Mouse (Mus musculus) layer of hippocampus, postnatal 10 days (tissue): ENCODE data around the gene Olfr1466. TPM values are rescaled to one million over a fixed set of nuclear protein-coding genes. Genes with fewer than 3 reads are reported as not detected.

Experiments used
- DNase-seq, 2 experiments: peaks; one replicate each; pipeline ENCODE4 v3.0.0; 2021; ENCODE audit warnings: low spot score in 2 of 2
- long read RNA-seq: library from polyadenylated mRNA; stranded (forward); transcript quantifications from one replicate; pipeline ENCODE4 v2.0.0, GENCODE M21; 2023
- total RNA-seq, 2 experiments: library from RNA; stranded (reverse); gene quantifications; 2 replicates each; pipeline ENCODE4 v1.2.3; 2021

The Olfr1466 gene
- not detected for total RNA-seq
- long read RNA-seq: 0 reads

DNA sequence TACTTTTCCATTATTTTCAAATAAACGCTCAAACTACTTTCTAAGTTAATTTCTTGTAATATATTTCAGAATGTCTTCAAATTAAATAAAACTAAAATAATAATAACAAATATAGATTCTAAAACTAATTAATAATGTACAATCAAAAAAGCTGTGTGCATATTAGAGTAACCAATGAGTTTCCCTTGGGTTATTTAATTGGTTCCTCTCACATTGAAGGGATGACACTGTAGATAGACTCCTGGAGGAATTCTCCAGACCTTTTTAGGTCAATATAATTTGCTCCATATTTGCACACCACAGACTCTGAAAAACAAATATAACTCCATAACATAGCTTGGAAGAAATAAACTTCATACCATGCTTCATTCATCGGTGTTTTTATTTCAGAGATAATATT is at the start of gene Olfr1466:
Olfr1466 (plus strand) TSS at position 301 of the 400 bp plus-strand sequence.
- no peak for DNase-seq

DNA sequence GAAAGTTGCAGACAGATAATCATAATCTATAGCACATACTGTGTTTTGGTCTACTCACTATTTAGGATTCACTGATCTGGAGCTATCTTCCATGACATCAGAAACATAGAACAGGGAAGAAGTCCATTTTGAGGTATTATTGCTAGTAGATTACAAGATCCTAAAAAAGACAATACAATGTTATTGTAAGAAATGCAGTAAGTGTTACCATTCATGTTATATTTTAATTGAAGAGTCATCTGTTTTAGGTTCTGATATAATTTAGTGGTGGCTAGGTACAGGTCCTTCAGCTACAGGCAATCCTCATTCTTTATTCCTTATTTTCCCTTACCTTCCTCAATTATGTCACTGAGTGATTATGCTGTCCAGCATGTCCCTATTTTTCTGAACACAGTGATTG is 23.2 kb upstream of the Olfr1466 start, which contains the start of gene Olfr1465:
Olfr1465 (minus strand) TSS at position 101 of the 400 bp plus-strand sequence.
- DNase-seq: no peak

DNA sequence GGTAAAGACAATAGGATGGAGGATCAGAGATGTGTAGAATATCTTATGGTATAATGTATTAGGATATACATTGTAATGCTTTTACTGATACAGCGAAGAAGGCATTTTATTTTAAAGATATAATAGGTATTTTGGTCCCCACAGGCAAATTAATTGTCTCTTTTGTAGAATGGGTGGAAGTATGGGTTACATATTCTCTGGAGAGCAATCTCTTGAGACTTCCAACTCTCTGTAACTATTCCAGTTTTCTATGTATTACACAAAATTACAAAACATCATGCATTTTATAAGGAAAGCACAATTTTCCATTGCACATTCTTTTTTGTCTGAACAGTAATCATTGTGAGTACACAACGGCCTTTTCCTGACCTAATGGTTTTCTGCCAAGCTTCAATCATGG is 23.3 kb downstream of the Olfr1466 start, which contains the start of gene Olfr1467:
Olfr1467 (plus strand) TSS at position 301 of the 400 bp plus-strand sequence.
- no peak for DNase-seq

Other genes with a start within 250 kb of the Olfr1466 start
- not detected for gene Olfr1457, start 241.0 kb upstream of the Olfr1466 start, total RNA-seq
- gene Olfr1458, start 232.1 kb upstream of the Olfr1466 start, total RNA-seq: not detected
- under 1 TPM; 0.22 to 0.23 TPM for gene Olfr1459, start 189.3 kb upstream of the Olfr1466 start, total RNA-seq
- gene Olfr1461, start 175.9 kb upstream of the Olfr1466 start, total RNA-seq: not detected
- not detected for gene Olfr1462, start 153.1 kb upstream of the Olfr1466 start, total RNA-seq
- not detected for gene Olfr1463, start 107.5 kb upstream of the Olfr1466 start, total RNA-seq
- gene Olfr1465, start 23.3 kb upstream of the Olfr1466 start, total RNA-seq: not detected
- not detected for gene Olfr1467, start 23.4 kb downstream of the Olfr1466 start, total RNA-seq
- gene Olfr1469, start 69.0 kb downstream of the Olfr1466 start, total RNA-seq: not detected
- not detected for gene Olfr1471, start 104.5 kb downstream of the Olfr1466 start, total RNA-seq
- gene Olfr1472, start 117.2 kb downstream of the Olfr1466 start, total RNA-seq: not detected
- gene Olfr1474, start 130.7 kb downstream of the Olfr1466 start, total RNA-seq: not detected
- gene Olfr1475, start 141.3 kb downstream of the Olfr1466 start, total RNA-seq: not detected
- gene Olfr1477, start 161.7 kb downstream of the Olfr1466 start, total RNA-seq: not detected
- not detected for gene Olfr1480, start 189.1 kb downstream of the Olfr1466 start, total RNA-seq
- gene Olfr1484, start 244.6 kb downstream of the Olfr1466 start, total RNA-seq: not detected